Mouse (Mus musculus): ENCODE results near the gene Olfr656. TPM values are rescaled to one million over a fixed set of nuclear protein-coding genes. Genes with fewer than 3 reads are reported as not detected.

Olfr656 gene
- not detected in 2 replicates for polyA plus RNA-seq (2015; fragmentation: Nextera tagmentation; extraction: Ambion mirVana)

DNA sequence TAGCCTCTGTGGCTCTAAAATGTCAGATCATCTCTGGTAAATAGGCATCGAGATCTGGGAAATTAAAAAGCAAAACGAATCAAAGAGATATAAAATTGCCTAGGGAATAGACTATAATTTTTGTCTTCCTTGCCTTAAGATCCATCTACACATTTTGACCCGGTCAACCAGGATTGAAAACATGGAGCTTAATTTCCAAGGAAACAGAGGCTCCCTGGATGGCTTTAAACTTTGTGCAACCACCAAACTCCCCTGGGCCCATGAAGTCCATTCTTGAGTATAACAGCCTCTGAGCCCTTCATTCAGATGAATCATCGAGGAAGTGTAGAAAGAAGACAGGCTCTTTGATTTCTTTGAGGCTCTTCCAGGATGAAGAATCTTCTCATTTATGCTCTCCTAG, at the start of gene Olfr656:
Olfr656 (plus strand) TSS at position 301 of the 400 bp plus-strand sequence.
- H3K9me3 ChIP-seq (ENCODE audit: control insufficient read depth, low read length), result no peaks in the 10 kb centered on the region
- H3K9ac ChIP-seq (ENCODE audit: low read depth, low read length), result no peak within 1 kb of the TSS
- 78% methylated on average over 4 of the region's 4 CpGs for WGBS
- H3K36me3 ChIP-seq (ENCODE audit: control insufficient read depth, insufficient read depth, low read length), result no peaks in the 10 kb centered on the region
- no peaks in the 10 kb centered on the region for H3K4me1 ChIP-seq (ENCODE audit: control insufficient read depth, insufficient read depth, low read length)
- H3K27me3 ChIP-seq (replicated peaks; ENCODE audit: control insufficient read depth, insufficient read depth, low read length), result no peaks in the 10 kb centered on the region
- no peak for ATAC-seq
- H3K4me2 ChIP-seq (ENCODE audit: low read depth, low read length), result no peak within 1 kb of the TSS
- H3K27ac ChIP-seq (ENCODE audit: low read length), result no peak within 1 kb of the TSS
- no peak within 1 kb of the TSS for H3K4me3 ChIP-seq (ENCODE audit: low read length)

DNA sequence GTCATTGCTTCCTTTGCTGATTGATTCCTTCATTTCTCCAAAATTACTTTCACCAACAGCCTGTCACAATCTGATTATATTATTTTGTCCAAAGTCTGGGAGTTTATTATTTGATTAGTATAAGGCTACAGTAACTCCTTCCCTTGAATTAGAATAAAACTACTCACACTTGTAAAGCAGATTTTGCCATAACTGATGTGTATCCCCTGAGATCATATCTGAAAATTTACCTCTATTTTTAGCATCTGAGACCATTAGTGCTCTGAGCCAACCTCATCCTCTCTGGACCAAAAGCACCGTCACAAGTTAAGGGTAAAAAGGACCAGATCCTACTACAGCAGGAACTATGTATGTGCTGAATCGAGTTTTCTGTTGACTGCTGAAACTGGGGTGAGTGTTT, 36.7 kb upstream of the Olfr656 start, which contains the start of gene Olfr653:
Olfr653 (plus strand) TSS at position 301 of the 400 bp plus-strand sequence.
- Histone ChIP-seq H3K27me3 (replicated peaks; ENCODE audit: control insufficient read depth, insufficient read depth, low read length) (no peaks in the 10 kb centered on the region), H3K27ac (ENCODE audit: low read length) (no peak within 1 kb of the TSS), H3K36me3 (ENCODE audit: control insufficient read depth, insufficient read depth, low read length) (no peaks in the 10 kb centered on the region), H3K4me3 (ENCODE audit: low read length) (no peak within 1 kb of the TSS), H3K9ac (ENCODE audit: low read depth, low read length) (no peak within 1 kb of the TSS), H3K4me1 (ENCODE audit: control insufficient read depth, insufficient read depth, low read length) (no peaks in the 10 kb centered on the region), H3K4me2 (ENCODE audit: low read depth, low read length) (no peak within 1 kb of the TSS), H3K9me3 (ENCODE audit: control insufficient read depth, low read length) (no peaks in the 10 kb centered on the region)
- ATAC-seq, result no peak
- 60% methylated on average over 2 of the region's 2 CpGs for WGBS

DNA sequence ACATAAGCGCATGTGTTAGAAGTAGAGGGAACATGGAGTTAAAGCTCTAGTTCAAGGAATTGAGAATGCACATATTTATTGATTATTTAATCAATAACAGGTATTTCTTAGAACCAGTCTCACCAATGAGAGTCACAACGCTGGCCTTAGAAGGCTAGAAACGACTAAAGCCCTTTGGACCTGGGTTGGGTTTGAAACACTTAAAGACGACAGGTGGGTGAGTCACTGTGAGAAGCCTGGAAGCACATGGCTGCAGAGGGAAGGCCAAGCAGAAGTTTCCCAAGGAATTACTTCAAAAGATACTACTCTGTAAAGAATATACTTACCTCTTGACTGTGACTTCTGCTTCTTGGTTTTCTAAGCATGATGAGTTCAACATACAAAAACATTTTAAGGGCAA, 32.9 kb upstream of the Olfr656 start:
- H3K9me3 ChIP-seq (ENCODE audit: control insufficient read depth, low read length), result no peaks in the 10 kb centered on the region
- H3K4me3 ChIP-seq (ENCODE audit: low read length), result no peak overlapping the region
- 77% methylated on average over 4 of the region's 4 CpGs for WGBS
- H3K27ac ChIP-seq (ENCODE audit: low read length), result no peak overlapping the region
- ATAC-seq, result peak; percentile 92
- no peak overlapping the region for H3K4me2 ChIP-seq (ENCODE audit: low read depth, low read length)
- H3K36me3 ChIP-seq (ENCODE audit: control insufficient read depth, insufficient read depth, low read length), result no peaks in the 10 kb centered on the region
- no peaks in the 10 kb centered on the region for H3K27me3 ChIP-seq (replicated peaks; ENCODE audit: control insufficient read depth, insufficient read depth, low read length)
- no peak overlapping the region for H3K9ac ChIP-seq (ENCODE audit: low read depth, low read length)
- H3K4me1 ChIP-seq (ENCODE audit: control insufficient read depth, insufficient read depth, low read length), result no peaks in the 10 kb centered on the region

DNA sequence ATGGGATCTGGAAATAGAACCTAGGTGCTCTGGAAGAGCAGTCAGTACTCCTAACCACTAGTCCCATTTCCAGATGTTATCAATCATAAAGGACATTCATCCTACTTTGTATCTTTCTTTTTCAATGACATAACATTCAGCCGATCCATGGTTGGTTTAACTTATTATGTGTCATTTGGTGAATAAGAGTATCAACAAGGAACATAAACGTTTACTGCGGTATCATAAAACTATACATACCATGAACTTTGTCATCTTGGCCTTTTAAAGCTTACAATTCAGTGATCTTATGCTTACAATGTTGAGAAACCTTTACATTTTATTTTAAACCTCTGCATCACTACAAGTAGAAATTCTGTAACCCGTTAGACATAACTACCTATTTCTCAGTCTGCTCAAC, 32.3 kb upstream of the Olfr656 start:
- no peak overlapping the region for H3K4me2 ChIP-seq (ENCODE audit: low read depth, low read length)
- H3K4me1 ChIP-seq (ENCODE audit: control insufficient read depth, insufficient read depth, low read length), result no peaks in the 10 kb centered on the region
- H3K9ac ChIP-seq (ENCODE audit: low read depth, low read length), result no peak overlapping the region
- H3K36me3 ChIP-seq (ENCODE audit: control insufficient read depth, insufficient read depth, low read length), result no peaks in the 10 kb centered on the region
- H3K27me3 ChIP-seq (replicated peaks; ENCODE audit: control insufficient read depth, insufficient read depth, low read length), result no peaks in the 10 kb centered on the region
- WGBS, result 64% methylated on average over 4 of the region's 4 CpGs
- H3K4me3 ChIP-seq (ENCODE audit: low read length), result no peak overlapping the region
- no peaks in the 10 kb centered on the region for H3K9me3 ChIP-seq (ENCODE audit: control insufficient read depth, low read length)
- H3K27ac ChIP-seq (ENCODE audit: low read length), result no peak overlapping the region
- ATAC-seq, result peak; percentile 83

DNA sequence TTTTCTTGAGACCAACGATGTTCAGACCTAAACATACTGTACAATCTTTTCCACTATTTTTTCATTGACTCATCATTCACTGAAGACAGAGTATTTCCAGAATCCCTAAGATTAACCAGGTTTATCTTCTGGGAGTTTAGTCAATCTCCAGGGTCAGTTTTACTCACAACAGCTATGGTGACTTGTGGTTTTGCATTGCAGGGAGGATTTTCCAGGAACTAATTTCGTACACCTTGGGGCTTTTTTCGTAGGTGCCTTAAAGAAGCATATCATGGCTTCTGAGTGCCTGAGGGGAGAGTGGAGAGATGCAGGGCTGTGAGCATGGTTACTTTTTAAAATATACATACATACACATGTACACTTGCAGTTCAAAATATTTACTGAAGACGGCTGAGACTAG, 27.0 kb upstream of the Olfr656 start, which contains the start of gene Olfr654:
Olfr654 (plus strand) TSS at position 301 of the 400 bp plus-strand sequence.
- WGBS, result 74% methylated on average over 4 of the region's 4 CpGs
- Histone ChIP-seq H3K4me3 (ENCODE audit: low read length) (no peak within 1 kb of the TSS), H3K27me3 (replicated peaks; ENCODE audit: control insufficient read depth, insufficient read depth, low read length) (no peaks in the 10 kb centered on the region), H3K36me3 (ENCODE audit: control insufficient read depth, insufficient read depth, low read length) (no peaks in the 10 kb centered on the region), H3K4me2 (ENCODE audit: low read depth, low read length) (no peak within 1 kb of the TSS), H3K9me3 (ENCODE audit: control insufficient read depth, low read length) (no peaks in the 10 kb centered on the region), H3K27ac (ENCODE audit: low read length) (no peak within 1 kb of the TSS), H3K4me1 (ENCODE audit: control insufficient read depth, insufficient read depth, low read length) (no peaks in the 10 kb centered on the region), H3K9ac (ENCODE audit: low read depth, low read length) (no peak within 1 kb of the TSS)
- no peak for ATAC-seq

- WGBS, result 80% methylated on average over 5 of the region's 5 CpGs
- H3K9me3 ChIP-seq (ENCODE audit: control insufficient read depth, low read length), result no peaks in the 10 kb centered on the region
- H3K9ac ChIP-seq (ENCODE audit: low read depth, low read length), result no peak overlapping the region
- H3K27me3 ChIP-seq (replicated peaks; ENCODE audit: control insufficient read depth, insufficient read depth, low read length), result no peaks in the 10 kb centered on the region
- H3K27ac ChIP-seq (ENCODE audit: low read length), result no peak overlapping the region
- no peak overlapping the region for H3K4me2 ChIP-seq (ENCODE audit: low read depth, low read length)
- ATAC-seq, result no peak
- H3K4me3 ChIP-seq (ENCODE audit: low read length), result no peak overlapping the region
- no peaks in the 10 kb centered on the region for H3K36me3 ChIP-seq (ENCODE audit: control insufficient read depth, insufficient read depth, low read length)
- H3K4me1 ChIP-seq (ENCODE audit: control insufficient read depth, insufficient read depth, low read length), result no peaks in the 10 kb centered on the region
These were observed 25.5 kb upstream of the Olfr656 start for GRCm38 (mm10) chr7:104588274-104588673.

DNA sequence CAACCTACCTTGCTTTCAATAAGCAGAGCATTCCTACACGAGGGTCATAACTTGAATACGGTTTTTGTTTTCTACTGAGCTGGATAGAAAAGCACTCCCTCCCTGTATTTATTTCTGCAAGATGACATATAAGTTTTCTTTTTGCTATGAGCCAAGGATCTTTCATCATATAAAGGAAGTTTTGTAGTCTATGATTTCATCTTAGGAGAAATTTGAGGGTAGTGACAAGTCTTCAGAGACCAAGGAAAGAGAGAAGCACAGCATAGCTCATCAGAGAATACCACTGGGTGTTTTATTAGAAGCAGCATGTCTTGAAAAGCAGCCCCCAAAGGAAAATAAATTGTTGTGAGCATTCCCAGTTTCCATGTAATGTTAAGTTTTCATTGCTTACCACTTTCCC, 12.1 kb upstream of the Olfr656 start, which contains the start of gene Olfr655:
Olfr655 (minus strand) TSS at position 101 of the 400 bp plus-strand sequence.
- H3K27me3 ChIP-seq (replicated peaks; ENCODE audit: control insufficient read depth, insufficient read depth, low read length), result no peaks in the 10 kb centered on the region
- H3K4me3 ChIP-seq (ENCODE audit: low read length), result no peak within 1 kb of the TSS
- H3K4me2 ChIP-seq (ENCODE audit: low read depth, low read length), result no peak within 1 kb of the TSS
- 82% methylated on average over 2 of the region's 2 CpGs for WGBS
- no peak within 1 kb of the TSS for H3K9ac ChIP-seq (ENCODE audit: low read depth, low read length)
- H3K4me1 ChIP-seq (ENCODE audit: control insufficient read depth, insufficient read depth, low read length), result no peaks in the 10 kb centered on the region
- H3K9me3 ChIP-seq (ENCODE audit: control insufficient read depth, low read length), result no peaks in the 10 kb centered on the region
- H3K27ac ChIP-seq (ENCODE audit: low read length), result no peak within 1 kb of the TSS
- no peak for ATAC-seq
- H3K36me3 ChIP-seq (ENCODE audit: control insufficient read depth, insufficient read depth, low read length), result no peaks in the 10 kb centered on the region

DNA sequence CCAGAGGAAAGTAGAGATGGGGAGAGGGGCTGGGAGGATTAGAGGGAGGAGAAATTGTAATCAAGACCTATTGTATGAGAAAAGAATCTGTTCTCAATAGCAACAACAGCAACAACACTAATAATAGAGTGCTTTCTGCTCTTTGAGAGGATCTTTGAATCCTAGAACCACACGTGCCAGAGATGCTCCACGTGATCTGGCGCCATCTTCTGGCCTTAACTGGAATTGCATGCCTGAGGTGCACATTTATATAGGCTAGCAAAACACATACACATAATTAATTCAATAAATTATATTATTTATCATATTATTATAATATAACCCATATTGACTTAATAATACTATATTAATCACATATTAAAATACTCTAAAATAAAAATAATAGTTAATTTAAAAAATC, 10.6 kb upstream of the Olfr656 start:
- WGBS, result 2% methylated on average over 3 of the region's 3 CpGs

DNA sequence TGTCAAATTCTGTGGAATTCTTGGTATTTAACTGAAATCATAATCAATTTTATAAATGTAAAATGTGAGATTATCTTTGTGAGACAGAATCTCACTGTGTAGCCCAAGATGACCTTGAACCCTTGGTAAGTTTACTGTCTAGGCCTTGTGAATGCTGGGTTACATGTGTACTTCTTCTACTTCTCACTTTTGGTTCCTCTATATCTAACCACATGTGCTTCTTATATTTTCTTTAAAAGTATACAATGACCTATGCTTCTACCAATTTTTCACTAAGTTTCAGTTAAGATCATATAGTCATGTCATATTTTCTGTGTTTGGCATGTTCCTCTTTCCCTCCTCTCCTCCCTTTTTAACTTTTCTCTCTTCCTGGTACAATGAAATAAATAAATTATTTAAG, 9.0 kb upstream of the Olfr656 start:
- ATAC-seq, result no peak
- Histone ChIP-seq H3K9me3 (ENCODE audit: control insufficient read depth, low read length) (no peaks in the 10 kb centered on the region), H3K4me3 (ENCODE audit: low read length) (no peak overlapping the region), H3K9ac (ENCODE audit: low read depth, low read length) (no peak overlapping the region), H3K4me2 (ENCODE audit: low read depth, low read length) (no peak overlapping the region), H3K27me3 (replicated peaks; ENCODE audit: control insufficient read depth, insufficient read depth, low read length) (no peaks in the 10 kb centered on the region), H3K27ac (ENCODE audit: low read length) (no peak overlapping the region), H3K4me1 (ENCODE audit: control insufficient read depth, insufficient read depth, low read length) (no peaks in the 10 kb centered on the region), H3K36me3 (ENCODE audit: control insufficient read depth, insufficient read depth, low read length) (no peaks in the 10 kb centered on the region)

More for the DNA sequence above, 10.6 kb upstream of the Olfr656 start:
- Histone ChIP-seq H3K4me3 (ENCODE audit: low read length) (no peak overlapping the region), H3K9me3 (ENCODE audit: control insufficient read depth, low read length) (no peaks in the 10 kb centered on the region), H3K27me3 (replicated peaks; ENCODE audit: control insufficient read depth, insufficient read depth, low read length) (no peaks in the 10 kb centered on the region), H3K9ac (ENCODE audit: low read depth, low read length) (no peak overlapping the region), H3K4me1 (ENCODE audit: control insufficient read depth, insufficient read depth, low read length) (no peaks in the 10 kb centered on the region), H3K36me3 (ENCODE audit: control insufficient read depth, insufficient read depth, low read length) (no peaks in the 10 kb centered on the region), H3K4me2 (ENCODE audit: low read depth, low read length) (no peak overlapping the region), H3K27ac (ENCODE audit: low read length) (no peak overlapping the region)
- no peak for ATAC-seq

DNA sequence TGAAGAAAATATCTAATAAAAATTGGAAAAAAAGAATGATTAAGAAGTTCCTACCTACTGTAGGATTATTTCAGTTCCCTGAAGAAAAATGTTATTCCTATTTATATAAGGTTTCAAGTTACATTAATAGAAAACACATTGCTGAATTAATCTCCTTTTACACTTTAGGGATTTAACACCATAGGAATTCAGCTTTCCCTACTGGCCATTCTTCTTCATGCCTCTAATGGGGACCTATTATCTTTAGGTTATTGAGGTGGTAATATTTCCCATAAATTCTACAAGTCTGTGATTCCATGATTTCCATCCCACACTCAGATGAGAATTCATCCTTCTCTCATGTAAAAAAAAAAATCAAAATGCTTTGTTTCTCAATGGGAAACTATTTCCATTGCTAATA, 10.7 kb downstream of the Olfr656 start, which contains the start of gene Olfr657:
Olfr657 (plus strand) TSS at position 301 of the 400 bp plus-strand sequence.
- H3K4me3 ChIP-seq (ENCODE audit: low read length), result no peak within 1 kb of the TSS
- ATAC-seq, result no peak
- no peak within 1 kb of the TSS for H3K4me2 ChIP-seq (ENCODE audit: low read depth, low read length)
- no peaks in the 10 kb centered on the region for H3K4me1 ChIP-seq (ENCODE audit: control insufficient read depth, insufficient read depth, low read length)
- H3K9me3 ChIP-seq (ENCODE audit: control insufficient read depth, low read length), result no peaks in the 10 kb centered on the region
- H3K27ac ChIP-seq (ENCODE audit: low read length), result no peak within 1 kb of the TSS
- H3K9ac ChIP-seq (ENCODE audit: low read depth, low read length), result no peak within 1 kb of the TSS
- no peaks in the 10 kb centered on the region for H3K27me3 ChIP-seq (replicated peaks; ENCODE audit: control insufficient read depth, insufficient read depth, low read length)
- no peaks in the 10 kb centered on the region for H3K36me3 ChIP-seq (ENCODE audit: control insufficient read depth, insufficient read depth, low read length)

Data from intestine, embryonic 16.5 days (tissue).